8 mouse cellular contexts compared by ENCODE assay signal in genomic region chr19:56817851-56818526, GRCm38 (mm10). TPM values are rescaled to one million over a fixed set of nuclear protein-coding genes. Genes with fewer than 3 reads are reported as not detected.
DNase-seq lines count a peak whose midpoint lies in the region; ATAC-seq lines count a peak whose summit lies in the region.

No protein-coding gene starts in this region.

- no peaks in the 10 kb centered on the region for H3K9me3 ChIP-seq in forebrain, embryonic 13.5 days (replicated peaks)
- H3K9me3 ChIP-seq in forebrain, embryonic 10.5 days: no peaks in the 10 kb centered on the region
- H3K9me3 ChIP-seq in intestine, embryonic 15.5 days: no peaks in the 10 kb centered on the region

- DNase-seq in forebrain, embryonic 10.5 days (ENCODE audit: extremely low spot score, low spot score): no peak
- DNase-seq in Muller cell, postnatal 12 days (ENCODE audit: inconsistent ontology term): peak; percentile 69
- DNase-seq in gastrocnemius, postnatal 10 days: peak; percentile 68
- peak; percentile 29 for DNase-seq in lung, postnatal 25 days (ENCODE audit: low spot score)
- no peak for DNase-seq in spleen, postnatal 10 days (ENCODE audit: low spot score in 2 of 2)
- DNase-seq in ovary, postnatal 10 days (ENCODE audit: low spot score): no peak

- no peak overlapping the region for H3K4me3 ChIP-seq in forebrain, embryonic 13.5 days
- H3K4me3 ChIP-seq in forebrain, embryonic 10.5 days: no peak overlapping the region
- no peak overlapping the region for H3K4me3 ChIP-seq in intestine, embryonic 15.5 days (replicated peaks)

- WGBS in forebrain, embryonic 13.5 days: 49% methylated on average over 14 of the region's 14 CpGs
- WGBS in forebrain, embryonic 10.5 days: 85% methylated on average over 14 of the region's 14 CpGs
- WGBS in intestine, embryonic 15.5 days: 35% methylated on average over 14 of the region's 14 CpGs

- peak overlapping the region; percentile 3; the same call in 1 of the 2 replicates for H3K27ac ChIP-seq in forebrain, embryonic 13.5 days
- no peak overlapping the region for H3K27ac ChIP-seq in forebrain, embryonic 10.5 days
- H3K27ac ChIP-seq in intestine, embryonic 15.5 days: peak overlapping the region; percentile 61

- ATAC-seq in forebrain, embryonic 13.5 days: no peak
- ATAC-seq in intestine, embryonic 15.5 days: no peak

- H3K4me2 ChIP-seq in forebrain, embryonic 13.5 days: peak overlapping the region; percentile 3; the same call in 1 of the 2 replicates
- peak overlapping the region; percentile 28; the same call in 1 of the 2 replicates for H3K4me2 ChIP-seq in intestine, embryonic 15.5 days (replicated peaks)

- no peaks in the 10 kb centered on the region for H3K27me3 ChIP-seq in forebrain, embryonic 13.5 days
- H3K27me3 ChIP-seq in forebrain, embryonic 10.5 days (ENCODE audit: poor library complexity, severe bottlenecking): 0 out of 2 replicates have a peak, but pooled peaks cover under 1% of the 10 kb centered on the region
- no peaks in the 10 kb centered on the region for H3K27me3 ChIP-seq in intestine, embryonic 15.5 days (replicated peaks)

- no peak overlapping the region for H3K9ac ChIP-seq in forebrain, embryonic 13.5 days
- no peak overlapping the region for H3K9ac ChIP-seq in intestine, embryonic 15.5 days

- 0 out of 2 replicates have a peak, but pooled peaks cover 4% of the 10 kb centered on the region for H3K36me3 ChIP-seq in forebrain, embryonic 13.5 days (ENCODE audit: poor library complexity, severe bottlenecking)
- H3K36me3 ChIP-seq in forebrain, embryonic 10.5 days (replicated peaks): peaks cover 10% of the 10 kb centered on the region
- H3K36me3 ChIP-seq in intestine, embryonic 15.5 days: no peaks in the 10 kb centered on the region

- H3K4me1 ChIP-seq in forebrain, embryonic 13.5 days: peaks cover 47% of the 10 kb centered on the region
- H3K4me1 ChIP-seq in forebrain, embryonic 10.5 days: peaks cover 34% of the 10 kb centered on the region
- peaks cover 24% of the 10 kb centered on the region for H3K4me1 ChIP-seq in intestine, embryonic 15.5 days (replicated peaks)

RNA-seq across cellular contexts. Expression of gene Ccdc186, which starts 4.0 kb away (rescaled TPM):
- 25.1 and 26.4 TPM in 2 replicates for polyA plus RNA-seq in forebrain, embryonic 13.5 days (2015; fragmentation: Nextera tagmentation; extraction: Ambion mirVana)
- polyA plus RNA-seq in forebrain, embryonic 10.5 days (2016; fragmentation: Nextera tagmentation; extraction: Ambion mirVana): 14.2 and 14.4 TPM in 2 replicates
- 10 to 100 TPM; 23.1 to 29.0 TPM for total RNA-seq in gastrocnemius, postnatal 10 days (2021)
- polyA plus RNA-seq in intestine, embryonic 15.5 days (2015; fragmentation: Nextera tagmentation; extraction: Ambion mirVana): 15.6 and 19.2 TPM in 2 replicates

RNA-seq across cellular contexts. Expression of gene Tdrd1, which starts 8.0 kb away (rescaled TPM):
- 0.19 and 0.31 TPM in 2 replicates for polyA plus RNA-seq in forebrain, embryonic 13.5 days (2015; fragmentation: Nextera tagmentation; extraction: Ambion mirVana)
- 0.48 and 0.49 TPM in 2 replicates for polyA plus RNA-seq in forebrain, embryonic 10.5 days (2016; fragmentation: Nextera tagmentation; extraction: Ambion mirVana)
- total RNA-seq in gastrocnemius, postnatal 10 days (2021): not detected
- 0.98 and 1.2 TPM in 2 replicates for polyA plus RNA-seq in intestine, embryonic 15.5 days (2015; fragmentation: Nextera tagmentation; extraction: Ambion mirVana)

RNA-seq across cellular contexts. Expression of gene Vwa2, which starts 56.1 kb away (rescaled TPM):
- polyA plus RNA-seq in forebrain, embryonic 13.5 days (2015; fragmentation: Nextera tagmentation; extraction: Ambion mirVana): 0.23 and 0.60 TPM in 2 replicates
- polyA plus RNA-seq in forebrain, embryonic 10.5 days (2016; fragmentation: Nextera tagmentation; extraction: Ambion mirVana): 1.7 and 2.6 TPM in 2 replicates
- total RNA-seq in gastrocnemius, postnatal 10 days (2021): not detected
- 0.90 and 1.0 TPM in 2 replicates for polyA plus RNA-seq in intestine, embryonic 15.5 days (2015; fragmentation: Nextera tagmentation; extraction: Ambion mirVana)

Comparison
In these comparisons a context has a peak if more than half of its experiments do, and no peak if none do; other contexts are left out.
1. DNase-seq: peak in Muller cell, postnatal 12 days (single experiment), gastrocnemius, postnatal 10 days (single experiment) and lung, postnatal 25 days (single experiment); none in forebrain, embryonic 10.5 days (single experiment), spleen, postnatal 10 days (0 of 2) and ovary, postnatal 10 days (single experiment).